Mouse (Mus musculus) frontal cortex, postnatal 14 days (tissue): ENCODE measurements around the gene Mansc1.
"Not testable (repeated sequence)": the region's sequence is repeated elsewhere in the genome, so short reads cannot be mapped to it uniquely, and the experiment has no call there.

ENCODE experiments used
- DNase-seq, 2 experiments: peaks; one replicate each; pipeline ENCODE4 v3.0.0; 2022; ENCODE audit warnings: low spot score in 2 of 2

The Mansc1 gene

GRCm38 (mm10) chr6:134631947-134632687 is at the start of gene Mansc1:
Gene Mansc1, minus strand, starts transcription at chr6:134632488.
- DNase-seq: peak in 1 of 2 experiments; percentile 21

- DNase-seq: not testable (repeated sequence)
Observed at GRCm38 (mm10) chr6:134679330-134679729, 47.0 kb upstream of the Mansc1 start.

- DNase-seq: no peak
Observed at GRCm38 (mm10) chr6:134678037-134678436, 45.7 kb upstream of the Mansc1 start.

GRCm38 (mm10) chr6:134677504-134677903 is 45.2 kb upstream of the Mansc1 start:
- no peak for DNase-seq

GRCm38 (mm10) chr6:134673712-134674111 is 41.4 kb upstream of the Mansc1 start:
- DNase-seq: not testable (repeated sequence)

GRCm38 (mm10) chr6:134670881-134671411 is 38.7 kb upstream of the Mansc1 start:
- DNase-seq: no peak

GRCm38 (mm10) chr6:134669179-134669865 is 37.0 kb upstream of the Mansc1 start:
- no peak for DNase-seq

- DNase-seq: no peak
Observed at GRCm38 (mm10) chr6:134668519-134668918, 36.2 kb upstream of the Mansc1 start.

GRCm38 (mm10) chr6:134665817-134666216 is 33.5 kb upstream of the Mansc1 start:
- DNase-seq: no peak

- DNase-seq: no peak
Observed at GRCm38 (mm10) chr6:134664573-134664972, 32.3 kb upstream of the Mansc1 start.

GRCm38 (mm10) chr6:134660714-134661406 is 28.6 kb upstream of the Mansc1 start:
- no peak for DNase-seq

- peak in 1 of 2 experiments; percentile 27 for DNase-seq
Observed at GRCm38 (mm10) chr6:134659108-134659958, 27.0 kb upstream of the Mansc1 start.

- no peak for DNase-seq
Observed at GRCm38 (mm10) chr6:134656527-134656926, 24.2 kb upstream of the Mansc1 start.

GRCm38 (mm10) chr6:134648356-134648755 is 16.1 kb upstream of the Mansc1 start:
- DNase-seq: no peak

- no peak for DNase-seq
Observed at GRCm38 (mm10) chr6:134647621-134648020, 15.3 kb upstream of the Mansc1 start.

- no peak for DNase-seq
Observed at GRCm38 (mm10) chr6:134646835-134647234, 14.5 kb upstream of the Mansc1 start.

- DNase-seq: no peak
Observed at GRCm38 (mm10) chr6:134643296-134643695, 11.0 kb upstream of the Mansc1 start.

- DNase-seq: no peak
Observed at GRCm38 (mm10) chr6:134641738-134642446, 9.6 kb upstream of the Mansc1 start.

GRCm38 (mm10) chr6:134640485-134641475 is 8.5 kb upstream of the Mansc1 start:
- peak; percentile 86 to 91 for DNase-seq
